Mouse (Mus musculus) liver, adult 2 months (tissue): ENCODE data around the gene Tmem202.

Experiments
- CTCF ChIP-seq: fragments of 200-500 bp; IDR thresholded peaks from 2 replicates; pipeline ENCODE4 v1.5.1; 2011; ENCODE audit warnings: low read depth, low read length, control low read depth
- POLR2A ChIP-seq: fragments of 200-500 bp; IDR thresholded peaks from 2 replicates; pipeline ENCODE4 v1.6.1; 2011; ENCODE audit warnings: low read length, control low read depth; ENCODE audit not compliant: insufficient read depth; ENCODE audit errors: extremely low read depth

- TF ChIP-seq POLR2A (peak; percentile 51; the same call in 1 of the 2 replicates), CTCF (no peak)
Observed at GRCm38 (mm10) chr9:59539441-59540137, at the start of gene Tmem202, which contains the start of gene Hexa.
